Mouse (Mus musculus): Measurements from ENCODE around the gene Slc27a4.

DNA sequence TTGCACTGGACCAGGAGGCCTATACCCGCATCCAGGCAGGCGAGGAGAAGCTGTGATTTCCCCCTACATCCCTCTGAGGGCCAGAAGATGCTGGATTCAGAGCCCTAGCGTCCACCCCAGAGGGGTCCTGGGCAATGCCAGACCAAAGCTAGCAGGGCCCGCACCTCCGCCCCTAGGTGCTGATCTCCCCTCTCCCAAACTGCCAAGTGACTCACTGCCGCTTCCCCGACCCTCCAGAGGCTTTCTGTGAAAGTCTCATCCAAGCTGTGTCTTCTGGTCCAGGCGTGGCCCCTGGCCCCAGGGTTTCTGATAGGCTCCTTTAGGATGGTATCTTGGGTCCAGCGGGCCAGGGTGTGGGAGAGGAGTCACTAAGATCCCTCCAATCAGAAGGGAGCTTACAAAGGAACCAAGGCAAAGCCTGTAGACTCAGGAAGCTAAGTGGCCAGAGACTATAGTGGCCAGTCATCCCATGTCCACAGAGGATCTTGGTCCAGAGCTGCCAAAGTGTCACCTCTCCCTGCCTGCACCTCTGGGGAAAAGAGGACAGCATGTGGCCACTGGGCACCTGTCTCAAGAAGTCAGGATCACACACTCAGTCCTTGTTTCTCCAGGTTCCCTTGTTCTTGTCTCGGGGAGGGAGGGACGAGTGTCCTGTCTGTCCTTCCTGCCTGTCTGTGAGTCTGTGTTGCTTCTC, 13.4 kb downstream of the Slc27a4 start:
- TF ChIP-seq CTCF (conservative IDR thresholded peaks at IDR 0.05; ENCODE audit: insufficient read depth, insufficient read length, low read depth, low read length) (no peak), POLR2A (IDR thresholded peaks at IDR 0.05; ENCODE audit: low read depth, low read length) (no peak)

Measured in kidney, adult 2 months (tissue).